Mouse (Mus musculus): Measurements from ENCODE around the gene Cse1l.

Gene Cse1l

GRCm38 (mm10) chr2:166903719-166904282, 2.0 kb upstream of the Cse1l start:
- peak; percentile 24 for DNase-seq

GRCm38 (mm10) chr2:166906523-166907182, 813 bp downstream of the Cse1l start:
- DNase-seq, result peak; percentile 27

- DNase-seq, result no peak
These were observed 3.9 kb downstream of the Cse1l start for GRCm38 (mm10) chr2:166909729-166910128.

GRCm38 (mm10) chr2:166910536-166910935, 4.7 kb downstream of the Cse1l start:
- no peak for DNase-seq

GRCm38 (mm10) chr2:166923971-166924370, 18.1 kb downstream of the Cse1l start:
- DNase-seq, result no peak

- DNase-seq, result no peak
These were observed 28.1 kb downstream of the Cse1l start for GRCm38 (mm10) chr2:166933943-166934342.

- DNase-seq, result no peak
These were observed 28.6 kb downstream of the Cse1l start for GRCm38 (mm10) chr2:166934416-166934815.

GRCm38 (mm10) chr2:166935582-166935981, 29.7 kb downstream of the Cse1l start:
- DNase-seq, result no peak

- no peak for DNase-seq
These were observed 30.3 kb downstream of the Cse1l start for GRCm38 (mm10) chr2:166936166-166936565.

- DNase-seq, result no peak
These were observed 37.3 kb downstream of the Cse1l start for GRCm38 (mm10) chr2:166943146-166943545.

GRCm38 (mm10) chr2:166944346-166944745, 38.5 kb downstream of the Cse1l start:
- DNase-seq, result no peak

GRCm38 (mm10) chr2:166945456-166945855, 39.6 kb downstream of the Cse1l start:
- DNase-seq, result no peak

GRCm38 (mm10) chr2:166948246-166948645, 42.4 kb downstream of the Cse1l start:
- DNase-seq, result no peak

- DNase-seq, result no peak
These were observed 43.1 kb downstream of the Cse1l start for GRCm38 (mm10) chr2:166948936-166949335.

- DNase-seq, result peak; percentile 48
These were observed 45.2 kb downstream of the Cse1l start for GRCm38 (mm10) chr2:166950853-166951648.

- DNase-seq, result no peak
These were observed 46.3 kb downstream of the Cse1l start for GRCm38 (mm10) chr2:166952151-166952550.

- DNase-seq, result peak; percentile 71
These were observed 51.0 kb downstream of the Cse1l start for GRCm38 (mm10) chr2:166956805-166957204.

GRCm38 (mm10) chr2:166960648-166961330, 54.9 kb downstream of the Cse1l start:
- peak; percentile 28 for DNase-seq

- no peak for DNase-seq
These were observed 57.4 kb downstream of the Cse1l start for GRCm38 (mm10) chr2:166963257-166963656.

GRCm38 (mm10) chr2:166964773-166965172, 58.9 kb downstream of the Cse1l start:
- no peak for DNase-seq

- DNase-seq, result no peak
These were observed 67.3 kb downstream of the Cse1l start for GRCm38 (mm10) chr2:166973153-166973552.

- no peak for DNase-seq
These were observed 68.5 kb downstream of the Cse1l start for GRCm38 (mm10) chr2:166974177-166974872.

GRCm38 (mm10) chr2:166976356-166976755, 70.5 kb downstream of the Cse1l start:
- DNase-seq, result no peak

Data from cerebellum, adult 8-10 months (tissue).